Mouse (Mus musculus) spleen, embryonic (tissue): ENCODE measurements around the gene Slc39a9.

Source experiments
- CTCF ChIA-PET: fragments of 350-600 bp; sonication (Branson Sonifier 250); formaldehyde crosslinking; loops from one replicate; lab custom pipeline; 2022; lab: Charles Lee

Gene Slc39a9

DNA sequence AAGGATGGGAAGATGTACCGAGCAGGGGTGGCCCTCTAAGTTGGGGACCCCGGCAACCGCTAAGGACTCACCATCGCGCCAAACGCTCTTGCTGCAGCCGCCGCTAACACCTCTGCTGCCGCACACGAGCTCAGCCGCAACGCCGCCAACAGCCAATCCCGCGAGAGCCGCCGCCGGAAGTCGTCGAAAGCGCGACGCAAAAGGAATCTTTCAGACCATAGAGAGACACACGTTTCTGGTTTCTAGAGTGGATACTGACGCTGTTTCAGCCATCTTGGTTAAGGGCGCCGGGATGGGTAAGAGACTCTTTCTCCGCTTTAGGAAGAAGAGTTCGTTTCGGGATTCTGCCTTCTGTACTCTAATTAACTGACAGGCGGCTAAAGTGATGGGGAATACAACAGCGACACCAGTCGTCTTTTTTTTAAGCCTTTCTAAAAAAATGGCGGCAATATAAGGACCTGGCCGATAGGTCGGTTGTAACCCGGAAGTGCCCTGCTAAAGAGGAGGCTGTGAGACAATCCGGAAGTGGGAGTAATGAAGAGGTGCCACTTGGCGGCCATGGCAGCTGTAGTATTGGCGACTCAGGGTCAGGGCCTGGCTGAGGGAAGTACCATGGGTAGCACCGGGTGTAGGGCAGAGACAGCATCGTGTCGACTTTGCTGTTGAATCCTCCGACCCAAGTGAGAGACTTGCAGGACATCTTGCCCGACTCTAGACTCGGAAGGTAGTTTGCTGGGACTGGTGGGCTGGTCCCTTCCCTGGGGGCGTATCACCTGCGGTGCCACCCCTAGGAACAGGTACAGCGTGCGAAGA is at the start of gene Slc39a9, which contains the start of gene Erh:
Slc39a9 (plus strand) TSS at position 191 of the 813 bp plus-strand sequence.
Erh (minus strand) TSS at position 649 of the 813 bp plus-strand sequence.
- CTCF ChIA-PET = no interaction called here

DNA sequence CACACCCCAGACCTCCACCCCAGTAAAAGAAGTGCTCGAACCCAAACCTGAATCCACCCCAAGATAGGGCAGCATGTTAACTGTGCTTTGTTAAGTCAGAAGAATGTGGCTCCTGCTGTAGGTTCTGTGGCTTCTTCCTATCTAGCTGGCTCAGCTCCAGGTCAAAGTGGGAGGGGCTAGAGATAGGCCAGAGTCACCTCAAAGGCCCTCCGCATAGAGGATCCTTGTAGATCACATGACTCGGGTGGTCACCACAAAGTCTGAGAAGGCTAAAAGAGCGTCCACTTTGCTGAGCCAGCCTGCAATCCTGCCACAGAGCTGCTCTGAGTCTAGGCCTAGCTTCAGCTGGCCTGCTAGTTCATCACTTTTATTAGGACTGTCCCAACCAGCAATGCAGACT is 49.5 kb upstream of the Slc39a9 start:
- CTCF ChIA-PET = no interaction called here

- CTCF ChIA-PET = no interaction called here
Observed at GRCm38 (mm10) chr12:80594781-80595180, 48.9 kb upstream of the Slc39a9 start.

DNA sequence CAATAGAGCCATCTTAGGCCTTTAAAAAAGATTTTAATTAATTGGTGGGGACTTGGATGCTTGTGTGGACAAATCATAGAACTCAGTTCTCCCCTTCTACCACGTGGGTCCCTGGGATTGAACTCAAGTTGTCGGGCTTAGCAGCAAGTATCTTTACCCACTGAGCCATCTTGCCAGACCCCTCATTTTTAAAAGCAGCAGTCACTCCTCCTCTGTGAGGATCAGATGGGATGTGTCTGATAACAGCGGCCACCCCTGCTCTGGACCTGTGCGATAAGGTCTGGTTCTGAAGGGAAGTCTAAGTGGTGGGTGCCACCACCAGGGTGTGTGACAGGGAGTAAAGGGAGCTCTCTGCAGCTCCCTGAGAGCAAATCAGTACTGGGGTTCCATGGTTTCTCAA is 48.1 kb upstream of the Slc39a9 start:
- CTCF ChIA-PET = no interaction called here

DNA sequence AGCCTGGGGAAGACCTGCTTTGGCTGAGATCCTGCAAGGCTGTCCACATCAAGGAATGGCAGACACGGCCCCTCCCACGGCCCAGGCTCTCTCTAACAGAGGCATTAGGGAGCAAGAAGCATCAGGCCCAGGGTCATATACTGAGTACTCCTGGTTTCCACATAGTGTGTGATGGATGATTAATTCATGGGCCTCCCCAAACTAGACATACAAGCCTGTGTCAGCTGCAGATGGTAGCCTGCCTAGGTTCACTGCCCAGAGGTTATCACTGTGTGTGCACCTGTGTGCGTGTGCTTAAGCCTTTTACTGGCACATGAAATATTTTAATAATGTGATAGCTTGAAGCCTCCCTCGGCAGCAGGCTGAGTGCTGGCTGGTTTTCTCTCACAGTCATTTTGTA is 47.7 kb upstream of the Slc39a9 start:
- CTCF ChIA-PET = no interaction called here

DNA sequence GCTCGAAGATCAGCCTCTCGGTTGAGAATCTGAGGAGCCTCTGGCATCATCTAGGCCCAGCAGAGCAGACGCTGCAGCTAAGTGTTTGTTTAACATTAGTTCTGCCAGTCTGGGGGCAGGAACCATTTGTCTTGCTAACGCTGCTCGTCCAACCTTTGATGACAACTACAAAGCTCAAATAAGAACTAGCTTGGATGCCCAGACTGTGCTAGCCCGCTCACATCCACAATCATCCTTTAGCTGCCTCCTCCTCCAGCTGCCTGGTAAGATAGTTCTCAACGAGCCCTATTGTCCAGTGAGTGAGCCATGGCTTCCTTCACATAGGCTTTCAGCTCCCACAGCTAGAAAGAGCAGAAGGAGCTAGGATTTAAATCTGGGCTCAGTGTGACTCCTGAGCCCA is 45.4 kb upstream of the Slc39a9 start:
- CTCF ChIA-PET = no interaction called here

DNA sequence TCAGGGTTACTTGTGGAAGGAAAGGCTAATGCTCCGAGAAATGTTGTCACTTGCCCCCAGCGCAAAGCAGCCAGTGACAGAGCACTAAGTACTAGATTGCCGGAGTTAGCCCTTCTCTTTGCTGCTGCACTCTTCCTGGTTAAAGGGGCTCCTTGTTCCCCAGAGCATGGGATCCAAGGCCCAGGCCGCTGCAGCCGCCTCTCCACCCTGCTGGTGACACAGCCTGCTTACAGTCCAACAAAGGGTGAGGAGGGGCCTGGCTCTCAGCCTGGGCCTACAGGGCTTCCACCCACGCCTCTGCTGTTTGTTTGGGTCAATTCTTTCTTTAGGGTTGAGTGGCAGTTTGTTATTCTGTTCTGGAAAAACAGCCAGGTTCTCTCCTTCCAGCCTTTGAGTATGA is 44.9 kb upstream of the Slc39a9 start:
- CTCF ChIA-PET = no interaction called here

GRCm38 (mm10) chr12:80601597-80602269 is 42.0 kb upstream of the Slc39a9 start:
- CTCF ChIA-PET = no interaction called here

GRCm38 (mm10) chr12:80602432-80602831 is 41.3 kb upstream of the Slc39a9 start:
- CTCF ChIA-PET = no interaction called here

GRCm38 (mm10) chr12:80603566-80603965 is 40.1 kb upstream of the Slc39a9 start:
- CTCF ChIA-PET = no interaction called here

- CTCF ChIA-PET = no interaction called here
Observed at GRCm38 (mm10) chr12:80604218-80604617, 39.5 kb upstream of the Slc39a9 start.

- CTCF ChIA-PET = no interaction called here
Observed at GRCm38 (mm10) chr12:80608576-80608975, 35.1 kb upstream of the Slc39a9 start.

DNA sequence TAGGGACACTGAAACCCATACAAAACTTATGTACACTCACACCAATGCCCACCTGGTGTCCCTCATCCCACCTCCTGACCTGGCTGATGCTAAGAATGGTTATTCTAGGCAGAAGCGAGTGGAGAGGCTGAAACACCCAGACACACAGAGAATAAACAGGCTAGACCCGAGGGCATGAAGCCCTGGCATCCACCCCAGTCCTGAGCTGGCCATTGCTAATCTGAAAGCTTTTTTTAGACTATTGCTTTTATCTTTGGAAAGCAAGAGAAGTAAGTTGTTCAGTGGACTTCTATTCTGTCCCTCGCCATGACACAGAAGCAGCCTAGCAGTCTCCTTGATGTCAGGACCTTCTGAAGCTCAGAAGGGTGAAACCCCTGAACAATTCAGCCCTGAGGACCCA is 33.8 kb upstream of the Slc39a9 start:
- CTCF ChIA-PET = no interaction called here

DNA sequence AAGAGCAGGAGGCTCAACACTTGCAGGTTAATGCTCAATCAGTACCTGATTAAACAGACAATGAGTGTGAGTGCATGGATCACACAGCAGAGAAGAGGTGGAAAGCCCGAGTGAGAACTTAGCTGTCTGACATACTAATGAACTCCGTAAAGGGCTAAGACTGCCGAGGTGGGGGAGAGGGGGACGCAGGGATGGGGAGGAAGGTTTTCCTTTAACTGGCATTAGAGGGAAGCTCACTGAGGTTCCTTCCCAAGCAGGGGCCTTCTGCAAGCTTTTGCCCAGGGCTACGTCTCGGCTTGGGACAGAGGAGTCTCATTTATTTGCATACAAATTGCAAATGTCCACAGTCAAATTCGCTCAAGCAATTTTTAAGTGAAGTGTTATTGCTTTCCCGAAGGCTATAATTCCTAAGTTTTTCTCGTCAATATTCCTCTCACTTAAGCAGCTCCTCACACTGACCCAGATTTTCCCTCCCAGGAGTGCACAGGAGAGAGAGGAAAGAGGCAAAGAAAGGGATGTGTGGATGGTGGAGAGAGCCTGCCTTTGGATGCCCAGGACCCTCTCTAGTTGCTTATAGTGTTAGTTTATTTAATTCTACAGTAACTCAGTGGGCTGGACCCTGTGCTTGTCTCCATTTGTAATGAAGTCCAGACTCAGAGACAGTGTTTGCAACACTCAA is 31.4 kb upstream of the Slc39a9 start:
- CTCF ChIA-PET = no interaction called here

DNA sequence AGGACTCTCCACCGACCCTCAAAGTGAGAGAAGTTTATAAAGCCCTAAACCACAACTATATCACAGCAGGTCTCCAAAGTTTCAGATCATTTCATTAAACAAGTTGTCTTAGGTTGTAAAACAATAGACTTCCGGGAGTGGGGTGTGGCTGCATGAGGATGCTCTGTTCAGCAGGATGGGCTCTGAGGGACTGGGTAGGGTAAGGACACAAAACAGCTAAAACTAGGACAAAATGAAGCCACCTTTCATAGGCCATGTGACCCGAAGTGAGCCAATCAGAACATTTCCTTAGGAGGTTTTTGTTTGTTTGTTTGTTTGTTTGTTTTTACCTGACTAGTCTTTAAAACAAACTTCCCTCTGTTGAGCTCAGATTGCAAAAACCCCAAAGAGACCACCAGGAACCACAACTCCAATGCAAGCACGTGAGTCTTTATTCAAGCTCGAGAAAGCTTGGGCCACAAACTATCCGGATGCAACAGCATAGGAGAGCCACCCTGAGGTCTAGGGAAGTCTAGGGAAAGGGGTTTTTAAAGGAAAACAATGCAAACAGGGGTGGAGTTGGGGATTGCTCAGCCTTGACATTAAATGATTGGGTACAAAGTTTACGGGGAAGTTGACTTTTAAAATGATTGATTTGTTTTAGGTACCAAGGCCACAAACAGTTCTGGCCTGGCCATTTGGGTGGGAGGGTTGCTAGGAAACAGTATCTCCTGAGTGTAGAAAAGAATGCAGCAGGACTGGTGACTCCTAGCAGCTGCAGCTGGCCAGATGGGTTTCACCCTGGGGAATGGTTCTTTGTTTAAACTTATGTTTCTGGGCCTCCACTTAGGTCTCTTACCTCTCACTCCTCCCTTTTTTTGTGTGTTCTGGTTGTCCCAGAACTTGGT is 28.1 kb upstream of the Slc39a9 start:
- CTCF ChIA-PET = no interaction called here

DNA sequence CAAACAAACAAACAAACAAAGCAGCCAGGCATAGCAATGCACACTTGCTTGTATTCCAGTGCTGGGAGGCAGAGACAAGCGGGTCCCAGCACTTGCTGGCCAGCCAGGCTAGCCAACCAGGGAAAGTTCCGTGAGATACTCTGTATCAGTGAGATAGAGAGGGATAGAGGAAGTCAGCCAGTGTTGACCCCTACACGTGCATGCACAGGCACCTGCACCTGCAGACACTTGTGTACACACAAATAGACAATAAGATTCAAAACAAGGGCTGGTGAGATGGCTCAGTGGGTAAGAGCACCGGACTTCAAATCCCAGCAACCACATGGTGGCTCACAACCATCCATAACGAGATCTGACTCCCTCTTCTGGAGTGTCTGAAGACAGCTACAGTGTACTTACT is 23.2 kb upstream of the Slc39a9 start:
- CTCF ChIA-PET = no interaction called here

DNA sequence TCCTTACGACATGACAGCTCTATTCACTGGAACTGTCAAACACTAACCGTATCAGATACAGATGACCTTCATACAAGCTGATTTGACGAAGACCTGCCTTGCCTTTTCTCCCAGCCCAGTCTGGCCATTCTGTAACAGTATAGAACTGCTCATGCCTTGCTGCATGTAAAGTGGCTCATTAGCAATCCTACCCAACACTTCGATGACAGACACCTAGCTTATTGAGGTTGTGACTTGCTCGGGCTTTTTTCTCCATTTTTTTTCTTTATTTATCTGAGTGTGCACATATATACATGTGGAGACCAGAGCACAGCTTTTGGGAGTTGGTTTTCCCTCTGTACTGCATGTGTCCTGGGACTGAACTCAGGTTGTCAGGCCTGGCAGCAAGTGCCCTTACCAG is 11.9 kb upstream of the Slc39a9 start:
- CTCF ChIA-PET = no interaction called here

DNA sequence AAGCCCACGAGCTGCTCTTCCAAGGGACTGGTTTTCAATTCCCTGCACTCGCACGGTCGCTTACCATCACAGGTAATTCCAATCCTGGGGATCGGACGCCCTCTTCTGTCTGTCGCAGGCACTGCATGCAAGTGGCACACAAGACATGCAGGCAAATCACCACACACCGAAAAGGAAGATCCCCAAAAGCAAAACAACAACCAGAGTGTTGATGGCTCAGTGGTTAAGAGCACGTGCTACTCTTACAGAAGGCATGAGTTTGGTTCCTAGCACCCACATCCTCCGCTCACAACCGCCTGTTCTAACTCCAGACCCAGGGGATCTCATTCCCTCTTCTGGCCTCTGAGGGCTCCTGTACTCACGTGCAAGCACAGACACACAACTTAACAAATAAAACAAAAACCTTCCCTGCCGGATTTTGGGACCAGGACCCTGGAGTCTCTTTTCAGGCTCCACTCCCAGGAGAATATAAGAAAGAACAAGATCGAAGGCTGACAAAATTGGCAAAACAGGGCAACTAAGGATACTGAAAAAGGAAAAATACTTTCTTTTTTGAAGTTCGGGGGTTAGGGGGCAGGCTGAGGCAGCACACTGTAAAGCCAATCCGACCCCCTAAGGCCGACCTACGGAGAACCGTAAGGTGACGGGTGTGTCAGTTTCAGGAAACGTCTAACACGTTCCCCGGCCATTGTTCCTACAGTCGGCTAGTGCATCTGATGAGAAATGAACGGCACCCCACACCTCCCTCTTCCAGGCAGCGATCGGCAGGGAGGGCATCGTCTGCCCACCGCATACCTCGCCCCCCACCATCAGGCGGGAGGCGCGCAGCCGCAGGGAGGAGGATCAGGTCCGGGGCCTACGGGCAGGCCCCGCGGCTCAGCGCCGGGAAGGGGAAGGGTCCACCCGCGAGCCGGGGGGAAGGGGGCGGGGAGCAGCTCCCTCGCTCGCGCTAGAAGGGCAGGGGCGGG is 674 bp upstream of the Slc39a9 start:
- CTCF ChIA-PET = no interaction called here

DNA sequence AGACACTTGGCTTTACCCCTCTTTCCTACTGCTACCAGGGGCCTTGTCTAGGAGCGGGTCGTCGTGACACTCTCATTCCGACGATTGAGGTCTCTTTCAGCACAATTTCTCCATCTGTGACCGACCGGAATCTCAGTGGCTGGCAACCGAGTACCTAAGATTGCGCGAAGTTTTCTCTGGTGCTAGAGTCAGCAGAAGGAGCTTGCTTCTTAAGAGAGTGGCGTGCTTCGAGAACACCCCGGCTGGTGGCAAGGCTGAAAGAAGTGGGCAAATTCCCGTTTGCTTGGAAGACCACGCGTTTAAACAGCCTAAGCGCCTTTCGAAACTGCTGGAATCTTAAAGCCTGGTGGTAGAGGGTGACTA is 804 bp downstream of the Slc39a9 start:
- CTCF ChIA-PET = no interaction called here

DNA sequence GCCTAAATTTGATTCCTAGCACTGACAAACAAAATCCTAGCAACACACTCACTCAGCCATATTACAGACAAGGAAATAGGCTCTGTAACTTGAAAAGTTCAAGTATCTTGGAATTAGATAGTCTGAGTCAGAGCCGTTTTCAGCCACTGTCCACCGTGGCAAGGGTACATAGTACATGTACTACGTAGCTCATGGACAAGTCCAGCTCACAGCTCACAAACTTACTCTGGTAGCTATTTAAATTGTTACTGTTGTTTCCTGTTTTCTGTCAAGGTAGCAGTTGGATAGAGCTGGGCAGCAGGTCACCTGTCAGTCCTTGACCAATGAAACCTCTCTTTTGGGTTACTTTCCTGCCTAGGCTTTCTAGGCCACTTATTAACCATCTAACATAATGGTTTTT is 2.7 kb downstream of the Slc39a9 start:
- CTCF ChIA-PET = no interaction called here
